Mouse (Mus musculus) MEL (cell line): Measurements from ENCODE around the gene Hmox1.

Source experiments
- CTCF ChIP-seq, 3 experiments: IDR thresholded peaks in 2 of 3; conservative IDR thresholded peaks in 1 of 3; 2 replicates each; pipeline ENCODE4 v1.5.1; 2011 to 2012; ENCODE audit warnings: low read length in 3 of 3, low read depth in 2 of 3, mild to moderate bottlenecking in 2 of 3, improper control_type of control experiment in 1 of 3, inconsistent platforms in 1 of 3, mixed read lengths in 1 of 3, moderate library complexity in 1 of 3; ENCODE audit not compliant: control insufficient read depth in 1 of 3, insufficient read depth in 1 of 3, poor library complexity in 1 of 3, severe bottlenecking in 1 of 3
- ELF1 ChIP-seq: IDR thresholded peaks from 2 replicates; pipeline ENCODE4 v1.6.1; 2014; ENCODE audit warnings: low read depth, mild to moderate bottlenecking, inconsistent platforms, low read length, improper control_type of control experiment, moderate library complexity
- EP300 ChIP-seq, 2 experiments: IDR thresholded peaks; 2 replicates each; pipeline ENCODE4 v1.6.1; 2011; ENCODE audit warnings: improper control_type of control experiment in 2 of 2, low read length in 2 of 2, low read depth in 1 of 2, mild to moderate bottlenecking in 1 of 2
- GATA1 ChIP-seq: IDR thresholded peaks from 2 replicates; pipeline ENCODE4 v1.6.1; 2011; ENCODE audit warnings: low read depth, low read length, improper control_type of control experiment
- MAFK ChIP-seq: IDR thresholded peaks from 2 replicates; pipeline ENCODE4 v1.6.1; 2011; ENCODE audit warnings: low read depth, mild to moderate bottlenecking, low read length, improper control_type of control experiment, borderline replicate concordance
- POLR2A ChIP-seq, 2 experiments: IDR thresholded peaks; 2 replicates each; pipeline ENCODE4 v1.6.1; 2011 to 2012; ENCODE audit warnings: low read length in 2 of 2, mild to moderate bottlenecking in 2 of 2, control low read depth in 1 of 2, improper control_type of control experiment in 1 of 2, low read depth in 1 of 2, moderate library complexity in 1 of 2; ENCODE audit not compliant: control insufficient read depth in 1 of 2, insufficient read depth in 1 of 2, poor library complexity in 1 of 2
- USF1 ChIP-seq: IDR thresholded peaks from 2 replicates; pipeline ENCODE4 v1.6.1; 2014; ENCODE audit warnings: low read depth, mild to moderate bottlenecking, inconsistent platforms, low read length, improper control_type of control experiment, moderate library complexity
- ZKSCAN1 ChIP-seq: IDR thresholded peaks from 2 replicates; pipeline ENCODE4 v1.6.1; 2012; ENCODE audit warnings: low read depth, mild to moderate bottlenecking, inconsistent platforms, low read length, improper control_type of control experiment, moderate library complexity

DNA sequence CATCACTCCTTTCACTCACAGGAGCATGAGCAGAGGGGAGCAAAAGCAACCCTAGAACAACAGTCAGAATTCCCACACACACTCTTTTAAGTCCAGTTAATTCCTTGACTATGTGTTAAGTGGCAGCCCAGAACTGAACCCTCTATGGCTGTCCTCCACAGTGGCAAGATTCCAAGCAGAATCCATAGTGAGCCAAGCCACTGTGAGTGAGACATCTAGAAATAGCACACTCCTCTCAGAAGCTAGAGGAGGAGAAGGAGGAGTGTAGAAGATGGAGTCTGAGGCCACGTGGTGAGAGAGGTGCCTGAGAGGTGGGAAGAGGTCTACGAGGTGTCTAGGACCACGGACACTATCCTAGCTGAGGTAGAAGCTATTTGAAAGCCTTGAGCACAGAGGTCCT is 28.6 kb upstream of the Hmox1 start:
- TF ChIP-seq CTCF (IDR thresholded peaks at IDR 0.05 in 2 of 3, conservative IDR thresholded peaks at IDR 0.05 in 1 of 3; ENCODE audit: control insufficient read depth in 1 of 3, insufficient read depth in 1 of 3, low read depth in 2 of 3, low read length in 3 of 3, poor library complexity in 1 of 3, severe bottlenecking in 1 of 3) (no peak), EP300 (IDR thresholded peaks at IDR 0.05; ENCODE audit: low read depth in 1 of 2, low read length in 2 of 2) (no peak), GATA1 (no peak), MAFK (no peak), ELF1 (no peak), USF1 (no peak), ZKSCAN1 (no peak), POLR2A (IDR thresholded peaks at IDR 0.05; ENCODE audit: control insufficient read depth in 1 of 2, insufficient read depth in 1 of 2, low read depth in 1 of 2, low read length in 2 of 2, poor library complexity in 1 of 2) (no peak)
